Mouse (Mus musculus): Measurements from ENCODE around the gene Tldc2.

Gene Tldc2

GRCm38 (mm10) chr2:157129096-157129495 is 42.2 kb downstream of the Tldc2 start:
- no peak for DNase-seq

- DNase-seq = no peak
Measured at GRCm38 (mm10) chr2:157129601-157130164, 42.8 kb downstream of the Tldc2 start.

- no peak for DNase-seq
Measured at GRCm38 (mm10) chr2:157130813-157131514, 44.1 kb downstream of the Tldc2 start.

GRCm38 (mm10) chr2:157132086-157132485 is 45.2 kb downstream of the Tldc2 start:
- DNase-seq = no peak

- DNase-seq = no peak
Measured at GRCm38 (mm10) chr2:157132686-157133540, 46.1 kb downstream of the Tldc2 start.

DNA sequence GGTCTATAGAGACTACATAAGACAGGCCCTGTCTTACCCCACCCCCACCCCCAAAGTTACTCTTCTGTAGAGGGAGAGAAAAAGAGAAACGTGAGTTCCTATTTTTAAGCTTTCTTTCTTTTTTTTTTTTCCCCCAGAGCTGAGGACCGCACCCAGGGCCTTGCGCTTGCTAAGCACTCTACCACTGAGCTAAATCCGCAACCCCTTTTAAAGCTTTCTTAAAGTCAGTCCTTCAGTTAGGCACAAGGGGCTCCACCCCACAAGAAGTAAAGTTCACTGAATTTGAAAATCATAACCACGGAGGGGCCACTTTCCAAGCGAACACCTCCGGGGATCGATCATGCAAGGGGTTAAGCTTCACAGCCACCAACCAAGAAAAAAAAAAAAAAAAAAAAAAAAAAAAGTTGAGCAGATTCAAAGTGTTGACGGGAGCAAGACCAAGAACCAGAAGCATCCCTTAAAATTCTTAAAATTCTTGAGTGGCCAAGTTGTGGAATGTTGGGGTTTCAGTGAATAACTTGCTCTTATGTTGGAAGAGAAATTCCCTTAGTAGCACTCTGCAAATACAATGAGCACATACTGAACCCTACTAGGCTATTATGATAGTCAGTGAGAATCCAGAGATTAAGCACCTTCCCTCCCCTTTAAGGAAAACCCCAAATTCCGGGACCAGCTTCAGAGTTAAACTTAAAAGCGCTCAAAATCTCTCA is 47.1 kb downstream of the Tldc2 start:
- DNase-seq = no peak

- DNase-seq = peak in 1 of 2 experiments; percentile 23
Measured at GRCm38 (mm10) chr2:157134479-157134931, 47.6 kb downstream of the Tldc2 start.

DNA sequence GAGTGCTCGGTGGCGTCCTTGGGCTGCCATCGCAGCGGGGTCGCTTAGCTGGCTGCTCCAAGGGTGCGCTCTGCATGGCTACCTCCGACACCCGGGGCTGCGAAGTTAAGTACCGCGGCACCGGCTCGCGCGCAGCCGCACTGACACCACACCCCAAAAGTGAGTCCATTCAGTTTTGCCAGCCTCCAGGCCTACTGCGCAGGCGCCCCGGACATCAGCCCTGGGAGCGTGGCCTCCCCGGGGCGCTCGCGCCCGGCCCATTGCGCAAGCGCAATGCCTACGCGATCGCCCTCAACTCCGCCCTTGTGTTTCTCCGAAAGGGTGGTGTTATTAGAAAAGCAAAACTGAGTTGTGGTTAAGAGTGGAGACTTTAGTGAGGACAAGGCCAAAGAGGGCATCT is 48.2 kb downstream of the Tldc2 start, which contains the start of gene Samhd1:
Gene Samhd1 (minus strand): TSS at position 252 of the 400 bp plus-strand sequence.
- DNase-seq = peak; percentile 93 to 97

- DNase-seq = peak; percentile 11 to 13
Measured at GRCm38 (mm10) chr2:157135529-157136120, 48.8 kb downstream of the Tldc2 start.

DNA sequence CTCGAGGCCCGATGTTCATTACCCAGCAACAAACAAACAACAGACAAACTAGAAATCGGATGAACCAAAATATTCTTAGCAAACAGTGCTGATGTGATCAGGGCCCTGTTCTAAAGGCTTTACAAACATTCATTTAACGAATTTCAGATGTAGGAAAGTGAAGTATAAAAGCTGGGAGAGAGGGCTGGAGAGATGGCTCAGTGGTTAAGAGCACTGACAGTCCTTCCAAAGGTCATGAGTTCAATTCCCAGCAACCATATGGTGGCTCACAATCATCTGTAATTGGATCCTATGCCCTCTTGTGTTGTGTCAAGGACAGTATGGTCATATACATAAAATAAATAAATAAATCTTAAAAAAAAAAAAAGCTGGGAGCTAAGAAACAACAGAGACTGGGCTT is 49.3 kb downstream of the Tldc2 start:
- DNase-seq = no peak

- no peak for DNase-seq
Measured at GRCm38 (mm10) chr2:157136646-157137045, 49.8 kb downstream of the Tldc2 start.

GRCm38 (mm10) chr2:157137959-157138731 is 51.3 kb downstream of the Tldc2 start:
- DNase-seq = no peak

DNA sequence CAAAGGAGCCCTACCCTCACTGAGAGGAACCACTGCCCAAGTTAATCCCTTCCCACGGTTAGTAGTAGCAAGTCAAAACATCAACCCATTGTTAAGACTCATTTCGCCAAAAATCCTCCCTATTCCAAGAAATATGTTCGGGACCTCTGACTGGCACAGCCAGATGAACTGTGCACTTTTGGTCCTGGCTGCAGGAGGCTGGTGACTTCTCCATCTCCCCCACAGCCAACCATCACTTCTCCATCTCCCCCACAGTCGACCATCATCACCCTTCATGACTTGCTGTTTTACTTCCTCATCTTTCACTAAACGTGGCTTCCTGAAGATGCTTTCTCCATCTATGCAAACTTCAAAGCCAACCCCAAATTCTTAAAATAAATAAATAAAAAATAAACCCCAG is 52.0 kb downstream of the Tldc2 start:
- DNase-seq = no peak

GRCm38 (mm10) chr2:157139251-157139802 is 52.5 kb downstream of the Tldc2 start:
- no peak for DNase-seq

DNA sequence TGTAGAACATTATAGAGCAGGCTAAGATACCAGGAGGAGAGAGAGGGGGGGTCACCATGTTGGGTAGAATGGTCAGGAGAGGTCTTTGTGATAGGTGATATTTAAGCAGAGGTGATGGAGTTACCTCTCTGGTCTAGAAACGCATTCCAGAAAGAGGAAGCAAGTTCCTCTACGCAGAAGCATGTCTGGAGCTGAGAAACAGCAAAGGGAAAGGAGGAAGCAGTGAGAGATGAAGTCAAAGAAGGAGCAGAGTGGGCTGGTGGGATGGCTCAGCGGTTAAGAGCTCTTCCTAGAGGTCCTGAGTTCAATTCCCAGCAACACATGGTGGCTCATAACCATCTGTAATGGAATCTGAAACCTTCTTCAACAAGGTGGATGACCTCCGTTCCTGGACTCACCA is 55.1 kb downstream of the Tldc2 start:
- no peak for DNase-seq

- DNase-seq = no peak
Measured at GRCm38 (mm10) chr2:157144132-157144531, 57.3 kb downstream of the Tldc2 start.

DNA sequence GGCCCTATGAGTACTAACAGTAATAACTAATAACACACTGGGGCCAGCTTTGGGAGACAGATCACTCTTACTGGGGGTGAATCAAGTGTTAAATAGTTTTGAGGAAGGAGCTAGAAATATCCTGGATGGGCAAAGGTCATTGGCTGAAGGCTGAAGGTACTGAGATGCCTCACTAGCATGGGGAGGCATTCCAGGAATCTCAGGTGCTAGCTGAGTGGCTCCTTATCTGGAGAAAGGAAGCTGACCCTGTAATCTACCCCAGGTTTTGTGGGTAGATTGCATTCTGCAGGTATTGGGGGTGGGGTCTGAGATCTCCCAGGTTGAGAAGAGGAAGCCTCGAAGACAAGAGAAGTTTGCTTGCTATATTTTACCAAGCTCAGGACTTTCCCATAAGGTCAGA is 58.3 kb downstream of the Tldc2 start:
- no peak for DNase-seq

Data from cerebellum, adult 18-20 months (tissue).